Mouse (Mus musculus) embryonic fibroblast, embryonic 13.5 days (primary cell): ENCODE measurements around the gene 4930568D16Rik.

Experiments used
- CTCF ChIP-seq: IDR thresholded peaks from 2 replicates; pipeline ENCODE4 v1.5.1; 2011; ENCODE audit warnings: mild to moderate bottlenecking, control low read depth, low read length, moderate library complexity, borderline replicate concordance; ENCODE audit not compliant: insufficient read depth
- POLR2A ChIP-seq: IDR thresholded peaks from 2 replicates; pipeline ENCODE4 v1.6.1; 2011; ENCODE audit warnings: low read depth, mild to moderate bottlenecking, control low read depth, low read length, moderate library complexity

- TF ChIP-seq POLR2A: no peak
- TF ChIP-seq CTCF: no peak
Observed at GRCm38 (mm10) chr2:35325930-35326329, 41.6 kb downstream of the 4930568D16Rik start.
